Mouse (Mus musculus) forebrain, embryonic 14.5 days (tissue): Measurements from ENCODE around the gene 6430571L13Rik. TPM values are rescaled to one million over a fixed set of nuclear protein-coding genes. Genes with fewer than 3 reads are reported as not detected.

Source experiments
- ATAC-seq: fragments of 200-750 bp; cut with Nextera tagmentation; 2 replicates; pipeline ENCODE4 v1.8.0; 2017; ENCODE audit warnings: mild to moderate bottlenecking, moderate library complexity
- DNase-seq: peaks from one replicate; pipeline ENCODE4 v3.0.0-alpha.2; 2015; ENCODE audit warnings: low spot score
- H3K27ac ChIP-seq: fragments of 300-500 bp; sonication (generic); 2 replicates; pipeline ENCODE4 v1.5.1; 2014; ENCODE audit warnings: low read depth, mild to moderate bottlenecking, control low read depth, low read length, moderate library complexity
- H3K27me3 ChIP-seq: fragments of 300-500 bp; sonication (generic); replicated peaks from 2 replicates; pipeline ENCODE4 v1.6.1; 2014; ENCODE audit warnings: low read length, control low read depth, mixed read lengths; ENCODE audit not compliant: control insufficient read depth, insufficient read depth
- H3K36me3 ChIP-seq: fragments of 300-500 bp; sonication (generic); 2 replicates; pipeline ENCODE4 v1.6.1; 2014; ENCODE audit warnings: low read length, control low read depth; ENCODE audit not compliant: control insufficient read depth, insufficient read depth
- H3K4me1 ChIP-seq: fragments of 300-500 bp; sonication (generic); 2 replicates; pipeline ENCODE4 v1.6.1; 2014; ENCODE audit warnings: antibody characterized with exemption, low read length, control low read depth; ENCODE audit not compliant: control insufficient read depth, insufficient read depth
- H3K4me2 ChIP-seq: fragments of 300-500 bp; sonication (generic); 2 replicates; pipeline ENCODE4 v1.6.1; 2014; ENCODE audit warnings: mild to moderate bottlenecking, control low read depth, low read length
- H3K4me3 ChIP-seq: fragments of 300-500 bp; sonication (generic); 2 replicates; pipeline ENCODE4 v1.5.1; 2014; ENCODE audit warnings: low read depth, low read length, control low read depth
- H3K9ac ChIP-seq: fragments of 300-500 bp; sonication (generic); 2 replicates; pipeline ENCODE4 v1.6.1; 2014; ENCODE audit warnings: mild to moderate bottlenecking, low read length, control low read depth, moderate library complexity
- H3K9me3 ChIP-seq: fragments of 300-500 bp; sonication (generic); replicated peaks from 2 replicates; pipeline ENCODE4 v1.6.1; 2016; ENCODE audit warnings: low read length, control low read depth, mixed read lengths; ENCODE audit not compliant: control insufficient read depth
- WGBS: fragments of 180-500 bp; shearing (Covaris S2); extraction: QIAGEN DNeasy Blood & Tissue Kit; methylation state at CpG from one replicate; pipeline ENCODE4 v1.1.7; 2014; 5-methylcytosine and 5-hydroxymethylcytosine counted together
- polyA plus RNA-seq: library from polyadenylated mRNA; unstranded; fragments of >200 nt; fragmentation: Nextera tagmentation; extraction: Ambion mirVana; gene quantifications from 2 replicates; pipeline ENCODE4 v1.2.1, GENCODE M21; 2014

The 6430571L13Rik gene
- polyA plus RNA-seq, 1 experiment from 2014 or later = 2.0 TPM

GRCm38 (mm10) chr9:107298059-107298780 lies 42.2 kb upstream of the 6430571L13Rik start:
- Histone ChIP-seq H3K4me2 (peak overlapping the region; percentile 94; the same call in 1 of the 2 replicates), H3K9me3 (no peaks in the 10 kb centered on the region), H3K9ac (no peak overlapping the region), H3K4me1 (peaks cover 10% of the 10 kb centered on the region), H3K36me3 (peaks cover 16% of the 10 kb centered on the region), H3K27me3 (0 out of 2 replicates have a peak, but pooled peaks cover 2% of the 10 kb centered on the region), H3K4me3 (no peak overlapping the region), H3K27ac (no peak overlapping the region)
- DNase-seq = no peak
- 84% methylated on average over 8 of the region's 8 CpGs for WGBS
- ATAC-seq = no peak

DNA sequence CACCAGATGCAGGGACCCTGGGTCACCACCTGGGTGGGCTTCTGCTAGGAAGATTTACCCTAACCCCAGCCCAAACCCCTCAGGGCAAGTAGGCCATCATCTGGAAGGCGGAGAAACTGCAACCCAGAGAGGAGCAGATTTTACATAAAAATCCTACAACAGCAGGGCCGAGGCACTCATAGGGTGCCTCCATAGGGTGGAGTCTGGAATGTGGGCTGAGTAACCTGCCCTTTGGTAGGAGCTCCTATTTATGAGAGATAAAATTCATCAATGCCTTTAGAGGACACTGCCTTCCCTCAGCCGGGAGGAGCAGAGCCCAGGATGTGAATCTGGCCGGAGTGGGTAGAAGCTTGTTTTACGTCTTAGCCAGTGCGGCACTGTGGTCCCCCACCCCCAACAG lies 41.5 kb upstream of the 6430571L13Rik start:
- ATAC-seq (no peak), DNase-seq (no peak)
- no peak overlapping the region for H3K9ac ChIP-seq
- no peak overlapping the region for H3K4me2 ChIP-seq
- H3K27me3 ChIP-seq = 0 out of 2 replicates have a peak, but pooled peaks cover 2% of the 10 kb centered on the region
- 92% methylated on average over 6 of the region's 6 CpGs for WGBS
- no peak overlapping the region for H3K27ac ChIP-seq
- H3K4me3 ChIP-seq = no peak overlapping the region
- peaks cover 16% of the 10 kb centered on the region for H3K36me3 ChIP-seq
- no peaks in the 10 kb centered on the region for H3K9me3 ChIP-seq
- H3K4me1 ChIP-seq = peaks cover 10% of the 10 kb centered on the region

GRCm38 (mm10) chr9:107299783-107300182 lies 40.6 kb upstream of the 6430571L13Rik start:
- Histone ChIP-seq H3K27me3 (0 out of 2 replicates have a peak, but pooled peaks cover 2% of the 10 kb centered on the region), H3K9ac (no peak overlapping the region), H3K4me2 (no peak overlapping the region), H3K9me3 (no peaks in the 10 kb centered on the region), H3K36me3 (peaks cover 16% of the 10 kb centered on the region), H3K27ac (no peak overlapping the region), H3K4me3 (no peak overlapping the region), H3K4me1 (peaks cover 10% of the 10 kb centered on the region)
- DNase-seq (no peak), ATAC-seq (no peak)
- WGBS = 92% methylated on average over 7 of the region's 7 CpGs

DNA sequence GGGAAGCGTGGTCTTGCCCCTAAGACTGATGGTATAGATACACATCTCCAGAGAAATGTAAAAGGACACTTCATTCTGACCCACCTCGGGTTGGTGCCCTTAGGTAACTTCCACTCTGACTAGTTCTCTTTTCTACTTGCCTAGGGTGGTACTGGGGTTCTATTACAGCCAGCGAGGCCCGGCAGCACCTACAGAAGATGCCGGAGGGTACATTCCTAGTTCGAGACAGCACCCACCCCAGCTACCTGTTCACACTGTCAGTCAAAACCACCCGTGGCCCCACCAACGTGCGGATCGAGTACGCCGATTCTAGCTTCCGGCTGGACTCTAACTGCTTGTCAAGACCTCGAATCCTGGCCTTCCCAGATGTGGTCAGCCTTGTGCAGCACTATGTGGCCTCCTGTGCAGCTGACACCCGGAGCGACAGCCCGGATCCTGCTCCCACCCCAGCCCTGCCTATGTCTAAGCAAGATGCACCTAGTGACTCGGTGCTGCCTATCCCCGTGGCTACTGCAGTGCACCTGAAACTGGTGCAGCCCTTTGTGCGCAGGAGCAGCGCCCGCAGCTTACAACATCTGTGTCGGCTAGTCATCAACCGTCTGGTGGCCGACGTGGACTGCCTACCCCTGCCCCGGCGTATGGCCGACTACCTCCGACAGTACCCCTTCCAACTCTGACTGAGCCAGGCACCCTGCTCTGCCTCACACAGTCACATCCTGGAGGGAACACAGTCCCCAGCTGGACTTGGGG lies 40.0 kb upstream of the 6430571L13Rik start:
- H3K27me3 ChIP-seq = 0 out of 2 replicates have a peak, but pooled peaks cover under 1% of the 10 kb centered on the region
- H3K4me3 ChIP-seq = no peak overlapping the region
- no peak for ATAC-seq
- H3K36me3 ChIP-seq = peaks cover 16% of the 10 kb centered on the region
- no peak overlapping the region for H3K27ac ChIP-seq
- H3K4me2 ChIP-seq = no peak overlapping the region
- no peak for DNase-seq
- H3K4me1 ChIP-seq = peaks cover 10% of the 10 kb centered on the region
- no peaks in the 10 kb centered on the region for H3K9me3 ChIP-seq
- no peak overlapping the region for H3K9ac ChIP-seq
- 93% methylated on average over 30 of the region's 30 CpGs for WGBS

GRCm38 (mm10) chr9:107301554-107302331 lies 38.7 kb upstream of the 6430571L13Rik start:
- H3K4me1 ChIP-seq = peaks cover 10% of the 10 kb centered on the region
- 91% methylated on average over 17 of the region's 17 CpGs for WGBS
- no peaks in the 10 kb centered on the region for H3K9me3 ChIP-seq
- no peak overlapping the region for H3K9ac ChIP-seq
- ATAC-seq = no peak
- H3K4me3 ChIP-seq = no peak overlapping the region
- no peak overlapping the region for H3K4me2 ChIP-seq
- H3K27ac ChIP-seq = no peak overlapping the region
- peaks cover 16% of the 10 kb centered on the region for H3K36me3 ChIP-seq
- no peaks in the 10 kb centered on the region for H3K27me3 ChIP-seq
- DNase-seq = no peak

DNA sequence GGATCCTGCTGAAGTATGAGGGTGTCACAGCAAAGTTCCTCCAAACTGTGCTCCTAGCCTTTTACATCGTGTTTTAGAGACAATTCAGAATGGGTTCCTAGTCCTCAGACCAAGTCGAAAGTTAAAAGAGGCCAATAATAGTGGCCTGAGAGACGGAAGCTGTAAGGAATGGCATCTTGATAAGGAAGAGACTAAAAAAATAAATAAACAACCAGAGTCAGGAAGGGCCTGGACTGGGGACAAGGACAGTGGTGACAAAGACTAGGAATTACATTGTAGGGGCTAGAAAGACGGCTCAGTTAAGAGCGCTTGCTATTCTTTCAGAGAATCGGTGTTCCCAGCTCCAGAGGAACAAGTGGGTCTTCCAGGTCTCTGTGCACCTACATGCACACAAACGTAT lies 37.8 kb upstream of the 6430571L13Rik start:
- H3K27me3 ChIP-seq = no peaks in the 10 kb centered on the region
- H3K9ac ChIP-seq = no peak overlapping the region
- H3K9me3 ChIP-seq = no peaks in the 10 kb centered on the region
- H3K36me3 ChIP-seq = peaks cover 16% of the 10 kb centered on the region
- peaks cover 3% of the 10 kb centered on the region for H3K4me1 ChIP-seq
- no peak overlapping the region for H3K4me2 ChIP-seq
- ATAC-seq (no peak), DNase-seq (no peak)
- WGBS = 94% methylated on average over 7 of the region's 7 CpGs
- H3K4me3 ChIP-seq = no peak overlapping the region
- no peak overlapping the region for H3K27ac ChIP-seq

DNA sequence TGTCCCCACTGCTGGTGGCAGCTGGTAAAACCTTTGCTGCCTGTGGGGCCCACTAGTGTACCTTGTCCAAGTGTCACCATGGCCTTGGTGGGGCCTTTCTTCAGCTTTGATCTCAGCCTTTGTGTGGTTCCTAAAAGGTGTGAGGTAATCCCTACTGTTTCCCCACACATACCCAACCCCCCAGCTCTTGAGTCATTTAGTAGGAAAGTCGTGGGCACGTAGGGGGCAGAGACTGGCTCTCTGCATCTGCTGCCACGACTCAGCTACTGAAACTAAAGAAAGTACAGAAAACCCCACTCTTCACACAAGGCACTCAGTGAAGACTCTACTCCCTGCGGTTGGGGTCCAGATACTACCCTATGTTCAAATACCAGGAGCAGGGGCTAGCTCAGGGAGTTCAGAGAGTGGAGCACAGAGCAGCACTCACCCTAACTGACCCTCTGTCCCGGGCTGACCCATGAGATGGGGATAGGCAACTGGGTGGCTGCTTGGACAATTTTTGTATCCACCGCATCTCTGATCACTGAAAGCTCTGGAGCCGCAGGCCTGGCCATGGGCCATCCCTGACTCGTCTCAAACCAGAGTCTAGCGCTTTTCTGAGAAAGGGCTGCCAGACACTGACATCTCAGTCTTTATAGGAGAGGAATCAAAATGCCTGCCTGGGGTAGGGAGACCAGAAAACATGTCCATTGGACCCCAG lies 37.1 kb upstream of the 6430571L13Rik start:
- Histone ChIP-seq H3K36me3 (peaks cover 16% of the 10 kb centered on the region), H3K4me3 (no peak overlapping the region), H3K4me1 (no peaks in the 10 kb centered on the region), H3K9me3 (no peaks in the 10 kb centered on the region), H3K9ac (no peak overlapping the region), H3K4me2 (no peak overlapping the region), H3K27ac (no peak overlapping the region), H3K27me3 (no peaks in the 10 kb centered on the region)
- WGBS = 80% methylated on average over 9 of the region's 9 CpGs
- no peak for ATAC-seq
- no peak for DNase-seq

DNA sequence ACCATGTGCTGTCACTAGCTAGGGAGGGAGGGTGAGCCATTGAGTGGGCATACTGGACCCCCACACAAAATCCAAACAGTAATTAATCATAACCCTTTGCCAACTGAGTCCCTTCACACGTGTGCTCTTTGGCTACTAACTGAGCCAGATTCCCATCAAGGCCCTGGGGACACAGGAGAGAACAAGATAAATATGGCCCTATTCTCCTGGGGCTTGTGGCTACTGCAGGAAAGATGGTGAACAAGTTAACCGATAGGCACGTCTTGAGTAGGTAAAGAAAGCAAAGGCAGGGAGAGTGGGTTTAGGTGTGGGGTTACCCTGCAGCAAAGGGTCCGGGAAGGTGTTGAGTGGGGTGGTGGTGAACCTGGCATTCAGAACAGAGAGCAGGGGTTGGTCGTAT lies 36.5 kb upstream of the 6430571L13Rik start:
- 85% methylated on average over 5 of the region's 5 CpGs for WGBS
- H3K9ac ChIP-seq = no peak overlapping the region
- H3K27ac ChIP-seq = no peak overlapping the region
- no peaks in the 10 kb centered on the region for H3K4me1 ChIP-seq
- H3K27me3 ChIP-seq = no peaks in the 10 kb centered on the region
- DNase-seq (no peak), ATAC-seq (no peak)
- H3K4me3 ChIP-seq = no peak overlapping the region
- H3K4me2 ChIP-seq = no peak overlapping the region
- peaks cover 16% of the 10 kb centered on the region for H3K36me3 ChIP-seq
- no peaks in the 10 kb centered on the region for H3K9me3 ChIP-seq
